Mouse (Mus musculus) ES-Bruce4 (cell line): Measurements from ENCODE around the gene Zfp710.

ENCODE experiments used
- CTCF ChIP-seq: IDR thresholded peaks from one replicate; pipeline ENCODE4 v1.8.1; 2011; ENCODE audit warnings: low read depth, low read length
- EP300 ChIP-seq: IDR thresholded peaks from 2 replicates; pipeline ENCODE4 v1.6.1; 2011; ENCODE audit warnings: low read depth, low read length; ENCODE audit not compliant: insufficient read depth

- TF ChIP-seq CTCF (no peak), EP300 (no peak)
Observed at GRCm38 (mm10) chr7:80051835-80052234, 27.2 kb downstream of the Zfp710 start.
